Mouse (Mus musculus): ENCODE measurements around the gene Sdcbp2.

Gene Sdcbp2

DNA sequence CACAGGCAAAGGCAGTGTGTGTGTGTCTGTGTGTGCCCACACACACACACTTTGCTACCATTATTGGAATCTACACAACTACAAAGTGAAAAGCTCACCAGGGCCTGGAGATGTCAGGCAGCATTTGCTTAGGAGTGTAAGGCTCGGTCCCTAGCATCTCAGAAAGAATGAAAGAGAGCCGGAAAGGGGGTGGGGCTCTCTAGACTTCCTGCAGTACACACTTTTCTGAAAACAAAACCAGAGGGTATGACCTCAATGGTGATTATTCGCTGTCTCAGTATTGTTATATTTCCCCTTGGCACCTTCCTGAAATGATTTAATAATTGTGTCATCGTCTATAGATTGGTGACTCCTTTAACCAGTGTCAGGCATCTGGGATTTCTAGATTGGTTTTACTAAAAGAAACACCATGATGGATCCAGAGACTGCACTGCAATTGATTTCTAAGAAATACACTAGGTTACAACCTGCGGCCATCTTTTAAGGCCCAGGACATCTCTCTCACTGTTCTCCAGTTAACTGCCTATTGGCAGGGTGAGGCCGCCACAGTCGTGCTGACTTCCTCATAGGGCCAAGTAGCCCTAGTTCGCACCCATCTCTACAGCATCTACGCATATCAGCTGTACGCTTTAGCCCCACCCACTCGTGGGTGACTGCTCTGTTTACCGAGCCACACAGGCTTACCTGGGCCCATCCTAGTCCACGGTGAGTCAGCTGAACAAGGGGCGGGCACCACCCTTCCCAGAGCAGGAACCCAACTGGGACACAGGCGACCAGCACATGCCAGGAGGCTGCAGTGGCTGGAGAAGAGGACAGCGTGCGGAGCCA is at the start of gene Sdcbp2:
TSS of gene Sdcbp2 (plus strand) at position 750 of the 828 bp plus-strand sequence.
- DNase-seq (ENCODE audit: low spot score in 2 of 2), result no peak

DNA sequence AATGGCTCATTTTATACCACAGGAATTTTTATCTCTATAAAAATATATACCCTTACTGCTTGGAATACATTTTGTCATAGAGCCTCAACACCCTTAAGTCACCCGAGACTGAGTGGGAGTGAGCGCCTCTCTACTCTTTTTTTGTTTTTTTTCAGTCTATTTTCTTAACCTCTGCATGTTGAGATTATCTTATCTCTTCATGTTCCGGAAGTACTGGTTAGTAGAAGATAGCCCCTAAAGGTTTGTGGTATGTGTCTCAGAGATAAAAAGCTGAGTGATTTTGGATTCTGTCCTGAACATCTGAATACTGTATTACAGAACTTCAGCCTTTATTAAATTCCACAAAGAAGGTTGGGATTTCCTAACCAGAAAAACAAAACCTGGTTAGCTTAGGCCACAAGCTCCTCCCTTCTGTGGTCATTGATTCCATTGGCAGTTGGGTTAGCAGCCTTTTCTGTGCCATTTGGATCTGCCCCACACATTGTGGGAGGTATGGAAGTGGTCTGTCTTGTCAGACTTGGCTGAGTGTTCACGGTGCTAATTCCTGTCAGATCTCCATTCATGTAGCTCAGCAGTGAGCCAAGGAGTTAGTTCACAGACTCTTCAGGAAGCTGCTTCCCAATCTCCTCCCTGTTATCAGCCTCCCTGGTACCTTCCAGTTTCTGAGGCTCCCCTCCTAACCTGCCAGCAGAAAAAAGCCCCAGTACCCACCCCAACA is 47.9 kb upstream of the Sdcbp2 start:
- DNase-seq (ENCODE audit: low spot score in 2 of 2), result no peak

DNA sequence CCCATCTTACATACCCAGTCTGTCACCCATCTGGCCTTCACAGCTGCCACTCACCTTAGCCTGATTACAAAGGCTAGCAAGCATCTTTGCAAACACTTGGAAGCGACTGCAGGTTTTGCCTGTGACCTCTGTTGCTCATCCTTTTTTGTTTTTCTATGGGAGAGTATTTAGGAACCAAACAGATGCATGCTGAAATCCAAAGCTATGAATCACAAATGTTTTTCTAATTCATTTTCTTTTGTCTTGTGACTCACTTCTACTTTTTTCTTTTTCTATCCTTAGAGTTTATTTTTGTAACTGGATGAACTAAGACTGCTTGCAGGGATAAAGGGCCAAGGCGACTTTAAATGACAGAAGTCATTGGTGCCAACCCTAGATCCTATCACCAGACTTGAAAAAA is 46.9 kb upstream of the Sdcbp2 start:
- DNase-seq (ENCODE audit: low spot score in 2 of 2), result no peak

DNA sequence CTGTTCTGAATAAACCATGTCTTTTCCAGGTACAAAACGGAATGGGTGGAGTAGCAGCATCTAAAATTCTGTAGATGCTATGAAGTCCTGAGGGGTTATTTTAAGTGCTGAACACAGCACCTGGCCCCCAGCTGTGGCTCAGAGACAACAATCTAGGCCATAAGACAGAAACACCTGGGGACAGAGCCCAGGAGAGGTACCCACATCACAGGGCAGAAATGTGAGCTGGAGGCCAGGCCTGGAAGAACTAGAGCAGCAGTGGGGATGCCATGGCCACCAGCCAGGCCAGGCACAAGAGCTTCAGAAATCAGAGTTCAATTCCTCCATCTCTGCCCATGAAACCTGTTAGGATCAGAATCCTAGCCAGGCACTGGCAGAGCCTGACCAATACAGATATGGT is 44.4 kb upstream of the Sdcbp2 start:
- no peak for DNase-seq (ENCODE audit: low spot score in 2 of 2)

DNA sequence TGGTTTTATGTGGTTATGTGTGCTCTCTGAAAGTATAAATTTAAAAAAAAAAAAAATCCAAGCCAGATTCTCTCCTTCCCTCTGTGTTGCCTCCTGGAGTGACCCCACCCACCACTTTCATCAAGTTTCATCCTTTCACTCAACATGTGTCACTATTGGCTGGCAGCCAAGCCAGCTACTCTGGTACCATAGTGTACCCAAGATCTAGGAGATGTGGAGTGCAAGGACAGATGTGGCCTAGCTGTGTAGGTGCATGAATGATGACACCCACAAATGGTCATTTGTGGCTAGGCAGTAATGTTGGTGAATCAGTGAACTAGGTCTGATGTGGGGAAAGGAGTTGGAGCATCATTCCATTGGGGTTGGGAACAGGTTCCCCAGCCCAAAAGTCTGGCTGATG is 43.3 kb upstream of the Sdcbp2 start:
- no peak for DNase-seq (ENCODE audit: low spot score in 2 of 2)

DNA sequence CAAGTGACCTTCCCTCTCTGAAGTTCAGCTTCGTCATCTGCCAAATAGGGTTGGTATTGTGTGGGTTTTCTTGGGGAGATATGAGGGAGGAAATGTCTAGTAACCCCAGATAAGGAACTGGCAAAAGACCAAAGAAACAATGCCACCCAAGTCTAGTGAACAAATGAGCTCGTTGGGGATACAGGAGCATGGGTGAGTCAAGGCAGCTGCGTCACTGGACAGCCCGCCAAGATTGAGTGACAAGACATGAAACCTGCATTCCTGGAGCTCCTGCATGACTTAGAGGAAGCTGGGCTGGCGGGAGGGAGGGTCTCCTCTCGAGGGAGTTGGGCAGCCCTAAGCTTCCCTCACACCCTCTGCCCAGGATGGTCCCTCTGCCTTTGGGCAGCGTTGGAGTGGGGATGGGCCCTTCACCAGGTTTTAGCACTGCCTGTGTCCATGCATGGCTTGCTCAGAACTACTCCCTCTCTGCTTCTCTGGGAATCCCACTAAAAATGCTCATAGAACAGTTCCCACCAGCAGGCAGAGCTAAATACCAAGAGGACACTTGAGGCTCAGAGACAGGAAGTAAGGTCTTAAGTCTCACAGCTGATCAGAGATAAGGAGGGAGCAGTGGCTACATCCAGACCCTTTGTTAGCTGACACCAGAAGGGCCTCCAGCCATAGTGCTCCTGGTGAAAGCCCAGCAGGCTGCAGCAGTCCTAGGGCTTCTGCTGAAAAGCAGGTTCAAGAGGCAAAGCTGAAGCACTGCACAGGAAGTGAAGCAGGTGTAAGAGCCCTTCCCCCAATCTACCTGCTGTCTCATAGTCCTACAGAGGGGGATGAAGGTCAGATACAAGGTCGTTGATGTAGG is 41.8 kb upstream of the Sdcbp2 start:
- DNase-seq (ENCODE audit: low spot score in 2 of 2), result no peak

DNA sequence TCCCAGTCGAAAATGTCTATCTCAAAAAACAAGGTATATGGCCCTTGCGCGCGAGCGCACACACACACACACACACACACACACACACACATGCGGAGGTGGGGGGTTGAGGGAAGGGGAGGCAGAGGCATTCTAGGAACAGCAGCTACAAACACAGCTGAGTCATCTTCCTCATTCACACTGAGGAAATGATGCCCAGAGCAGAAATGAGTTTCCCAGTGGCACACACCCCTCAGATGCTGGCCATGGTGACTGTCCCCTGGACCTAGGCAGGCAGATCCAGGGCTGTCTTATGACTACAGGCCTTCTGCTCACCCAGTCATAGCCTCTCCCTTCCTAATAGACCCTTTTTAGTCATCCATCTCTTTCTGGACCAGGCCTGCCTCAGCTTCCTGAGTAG is 38.8 kb upstream of the Sdcbp2 start:
- DNase-seq (ENCODE audit: low spot score in 2 of 2), result no peak

DNA sequence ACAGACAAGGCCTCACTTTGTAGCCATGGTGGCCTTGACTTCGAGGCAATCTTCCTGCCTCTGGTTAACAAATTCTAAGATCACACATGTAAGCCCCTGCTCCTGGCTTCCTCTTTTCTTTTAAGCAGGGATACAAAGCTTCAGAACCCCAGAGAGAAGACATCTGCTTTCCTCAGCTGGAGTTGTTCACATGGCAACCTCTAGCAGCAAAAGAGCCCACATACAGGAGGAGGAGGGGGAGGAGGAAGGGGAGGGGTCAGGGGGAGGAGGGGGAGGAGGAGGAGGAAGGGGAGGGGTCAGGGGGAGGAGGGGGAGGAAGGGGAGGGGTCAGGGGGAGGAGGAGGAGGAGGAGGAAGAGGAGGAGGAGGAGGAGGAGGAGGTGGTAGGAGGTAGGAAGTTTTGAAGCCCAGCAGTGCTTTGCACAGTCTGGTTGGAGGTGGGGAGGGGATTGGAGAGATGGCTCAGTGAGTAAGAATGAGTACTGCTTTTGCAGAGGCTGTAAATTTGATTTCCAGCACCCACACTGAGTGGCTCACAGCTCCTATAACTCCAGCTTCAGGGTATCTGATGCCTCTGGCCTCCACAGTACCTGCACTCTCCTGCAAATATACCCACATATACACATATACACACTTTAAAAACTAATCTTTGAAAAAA is 36.3 kb upstream of the Sdcbp2 start:
- no peak for DNase-seq (ENCODE audit: low spot score in 2 of 2)

DNA sequence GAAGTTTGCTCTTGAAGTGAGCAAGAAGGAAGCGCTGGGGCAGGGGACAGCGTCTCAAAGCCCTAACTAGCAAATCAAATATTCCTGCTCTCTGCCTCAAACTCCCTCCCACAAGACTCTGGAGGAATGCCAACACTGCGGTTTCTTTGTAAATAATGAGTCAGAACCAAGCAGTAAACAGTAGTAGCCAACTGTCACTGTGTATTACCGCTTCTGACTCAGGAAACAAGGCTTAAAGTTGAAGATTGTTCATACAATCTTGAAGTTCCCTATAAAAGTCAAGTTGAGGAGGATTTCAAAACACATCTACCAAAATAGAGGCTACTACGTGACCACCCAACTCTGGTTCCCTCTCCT is 35.8 kb upstream of the Sdcbp2 start:
- DNase-seq (ENCODE audit: low spot score in 2 of 2), result no peak

DNA sequence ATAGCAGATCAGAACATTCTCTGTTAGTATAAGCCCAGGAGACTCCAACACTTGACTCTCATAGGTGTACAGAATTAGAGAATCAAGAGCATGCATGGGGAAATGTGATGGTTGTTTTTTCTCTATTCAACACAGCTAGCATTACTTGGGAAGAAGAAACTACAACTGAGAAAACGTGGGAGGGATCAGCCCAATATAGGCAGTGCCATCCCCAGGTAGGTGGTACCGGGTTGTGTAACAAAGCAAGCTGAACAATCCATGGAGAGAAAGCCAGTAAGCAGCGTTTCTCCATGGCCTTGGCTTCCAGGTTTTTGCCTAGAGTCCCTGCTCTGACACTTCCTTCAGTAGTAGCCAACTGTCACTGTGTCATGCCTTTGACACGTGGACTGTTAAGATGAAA is 33.8 kb upstream of the Sdcbp2 start:
- DNase-seq (ENCODE audit: low spot score in 2 of 2), result no peak

DNA sequence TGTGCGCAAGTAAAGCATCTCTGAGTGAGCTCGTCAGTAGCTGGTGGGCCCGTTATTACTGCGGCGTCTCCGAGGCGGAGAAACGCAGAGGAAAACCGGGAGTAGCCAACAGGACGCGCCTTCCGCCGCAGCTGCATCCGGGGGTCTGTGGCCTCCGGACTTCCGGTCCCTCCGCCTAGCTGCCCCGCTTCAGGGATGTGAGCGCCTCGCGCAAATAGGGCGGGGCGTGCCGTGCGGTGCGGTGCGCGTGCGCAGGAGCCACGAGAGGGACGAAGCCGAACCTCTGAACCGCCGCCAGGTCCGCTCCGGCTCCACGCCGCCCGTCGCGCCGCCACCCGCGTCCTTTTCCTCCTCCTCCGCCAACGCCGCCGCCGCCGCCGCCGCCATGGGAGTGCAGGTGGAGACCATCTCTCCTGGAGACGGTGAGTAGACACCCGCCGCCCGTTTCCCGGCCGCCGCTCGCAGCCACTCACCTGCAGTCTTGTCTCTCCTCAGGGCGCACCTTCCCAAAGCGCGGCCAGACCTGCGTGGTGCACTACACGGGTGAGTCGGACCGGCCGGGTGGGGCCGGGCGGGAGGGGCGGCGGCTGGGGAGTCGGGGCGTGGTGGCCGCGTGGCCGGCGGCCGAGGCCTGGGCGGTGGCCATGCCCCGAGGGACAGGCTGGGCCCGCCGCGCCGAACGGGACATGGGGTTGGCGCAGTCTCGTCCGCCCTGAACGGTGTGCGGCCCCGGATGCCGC is 29.9 kb upstream of the Sdcbp2 start, which contains the start of gene Fkbp1a:
TSS of gene Fkbp1a (plus strand) at position 161 of the 740 bp plus-strand sequence.
- DNase-seq (ENCODE audit: low spot score in 2 of 2), result peak; percentile 91 to 97

DNA sequence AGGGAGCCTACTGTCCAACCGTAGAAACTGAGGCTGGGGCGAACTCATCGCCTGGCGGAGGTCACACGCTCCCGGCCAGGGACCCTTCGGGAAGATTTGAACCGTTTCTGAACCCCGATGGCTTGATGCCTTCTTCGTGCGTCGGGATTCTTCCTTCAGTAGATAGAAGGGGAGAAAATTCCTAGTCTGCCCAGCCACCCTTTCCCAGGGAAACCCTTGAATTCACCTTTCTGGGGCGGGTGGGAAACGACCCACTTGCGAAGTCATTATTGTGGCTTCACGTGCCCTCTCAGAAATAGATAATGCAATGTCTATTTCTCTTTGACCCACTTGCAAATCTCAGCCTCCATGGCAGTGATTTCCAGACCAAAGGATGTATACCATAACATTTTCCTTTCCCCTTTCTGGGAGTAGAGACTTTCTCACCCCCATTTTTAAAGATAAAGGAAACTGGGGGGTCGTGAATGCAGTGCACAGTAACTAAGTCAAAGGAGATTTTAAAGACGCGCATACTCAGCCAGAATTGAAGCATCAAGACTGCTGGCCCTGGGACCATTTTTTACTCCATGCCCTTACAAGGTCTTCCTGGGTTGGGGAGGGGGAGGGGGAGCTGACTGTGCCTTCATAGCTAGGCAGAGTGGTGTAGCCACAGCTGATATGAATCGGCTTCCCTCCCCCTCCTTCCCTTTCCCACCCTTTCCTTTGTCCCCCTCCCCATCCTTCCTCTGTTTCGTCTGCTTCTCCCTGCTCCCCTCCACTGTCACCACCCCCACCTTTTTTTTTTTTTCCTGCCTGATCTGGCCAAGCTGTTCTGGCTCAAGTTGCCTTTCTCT is 29.1 kb upstream of the Sdcbp2 start:
- peak in 1 of 2 experiments; percentile 44 for DNase-seq (ENCODE audit: low spot score in 2 of 2)

DNA sequence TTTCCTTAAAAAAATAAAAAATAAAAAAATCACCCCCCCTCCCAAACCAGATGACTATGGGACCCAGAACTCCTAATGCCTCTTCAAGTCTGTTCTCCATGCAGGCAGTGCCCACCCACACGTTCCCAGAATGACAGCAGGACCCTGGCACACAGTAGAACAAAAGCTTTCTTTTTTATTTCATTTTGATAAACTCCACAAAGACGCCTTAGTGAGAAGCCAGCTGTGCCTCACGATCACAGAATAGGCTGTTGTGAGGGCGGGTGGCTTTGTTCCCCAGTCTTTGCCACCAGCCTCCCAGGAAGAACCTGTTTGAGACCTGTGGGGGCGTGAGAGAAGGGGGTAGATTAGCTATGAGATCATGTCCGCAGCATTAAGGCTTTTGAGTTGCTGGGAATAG is 27.7 kb upstream of the Sdcbp2 start:
- DNase-seq (ENCODE audit: low spot score in 2 of 2), result no peak

DNA sequence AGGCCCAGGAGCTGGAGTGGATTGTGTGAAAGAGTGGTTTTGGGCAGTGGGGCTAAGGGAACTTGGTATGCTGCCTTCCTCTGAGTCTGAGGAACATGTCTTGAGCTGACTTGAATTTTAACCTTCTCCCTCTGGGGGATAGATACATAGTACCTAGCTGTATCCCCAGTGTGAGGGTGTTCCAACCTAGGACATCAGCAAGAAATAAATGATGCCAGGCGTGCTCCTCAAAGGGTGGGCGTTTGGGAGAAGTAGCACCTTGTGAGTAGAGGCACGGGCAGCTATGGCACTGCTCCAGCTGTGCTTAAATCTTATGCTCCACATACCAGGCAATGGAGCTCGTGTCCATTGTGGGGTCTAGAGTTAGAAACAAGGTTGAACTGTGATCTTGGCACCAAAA is 25.9 kb upstream of the Sdcbp2 start:
- DNase-seq (ENCODE audit: low spot score in 2 of 2), result no peak

DNA sequence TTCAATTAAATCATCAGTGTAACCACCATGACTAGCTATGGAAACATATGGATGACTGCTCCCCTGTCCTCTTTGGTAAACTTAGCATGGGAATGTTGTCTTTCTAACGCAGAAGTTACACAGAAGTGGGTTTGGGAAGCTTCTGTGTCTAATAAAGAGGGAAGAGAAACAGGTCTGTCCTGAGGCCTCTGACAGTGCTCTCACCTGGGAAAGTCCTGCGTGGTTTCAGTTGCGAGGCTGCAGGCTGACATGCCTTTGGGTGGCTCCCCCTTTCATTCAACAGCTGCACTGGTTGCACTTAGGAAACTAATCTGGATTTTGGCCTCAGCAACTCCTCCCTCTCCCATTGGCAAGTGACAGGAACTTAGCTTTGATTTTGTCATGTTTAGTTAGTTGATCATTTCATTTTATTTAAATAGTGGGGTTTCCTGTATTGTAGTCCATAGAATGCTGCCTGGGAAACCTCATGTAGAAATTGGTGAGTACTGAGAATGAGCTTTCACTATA is 22.8 kb upstream of the Sdcbp2 start:
- DNase-seq (ENCODE audit: low spot score in 2 of 2), result no peak

DNA sequence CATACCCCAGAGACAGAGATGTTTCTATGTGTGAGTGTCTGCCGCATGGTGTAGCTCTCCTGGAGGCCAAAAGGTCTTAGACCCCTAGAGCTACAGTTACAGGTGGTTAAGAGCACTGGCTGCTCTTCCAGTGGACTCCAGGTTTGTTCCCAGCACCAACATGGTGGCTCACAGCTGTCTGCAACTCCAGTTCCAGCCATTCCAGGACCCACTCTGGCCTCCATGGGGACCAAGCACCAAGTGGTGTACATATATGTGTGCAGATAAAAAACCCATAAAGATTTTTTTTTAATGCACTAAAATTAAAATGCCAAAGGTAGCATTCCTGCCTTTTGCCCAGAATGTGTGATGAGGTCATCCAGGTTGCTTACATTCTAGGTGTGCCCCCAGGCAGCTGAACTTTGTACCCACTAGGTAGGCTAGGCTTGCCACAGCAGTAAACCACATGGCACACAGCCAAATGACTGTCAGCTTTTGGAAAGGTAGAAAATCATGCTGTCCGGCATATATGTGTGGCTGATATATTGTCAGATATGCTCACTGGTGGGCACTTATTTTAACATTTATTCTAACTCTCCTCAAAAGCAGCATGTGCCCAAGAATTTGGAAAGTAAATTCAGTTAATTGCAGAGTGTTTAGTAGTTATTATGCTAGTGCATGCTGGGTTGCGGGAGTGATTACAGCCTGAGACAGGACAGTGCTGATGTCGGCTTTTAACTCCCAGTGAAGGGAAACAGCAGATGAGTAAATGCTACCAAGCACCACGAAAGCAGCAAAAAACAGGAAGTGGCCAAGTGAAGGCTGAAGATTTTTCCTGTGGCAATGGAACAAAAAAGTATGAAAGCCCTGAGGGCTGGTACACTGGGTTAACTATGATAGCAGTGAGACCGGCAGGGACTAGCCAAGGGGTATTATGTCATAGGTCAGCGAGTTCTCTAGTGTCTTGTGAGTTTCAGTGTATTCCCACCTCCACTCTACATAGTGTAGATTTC is 9.2 kb upstream of the Sdcbp2 start:
- no peak for DNase-seq (ENCODE audit: low spot score in 2 of 2)

DNA sequence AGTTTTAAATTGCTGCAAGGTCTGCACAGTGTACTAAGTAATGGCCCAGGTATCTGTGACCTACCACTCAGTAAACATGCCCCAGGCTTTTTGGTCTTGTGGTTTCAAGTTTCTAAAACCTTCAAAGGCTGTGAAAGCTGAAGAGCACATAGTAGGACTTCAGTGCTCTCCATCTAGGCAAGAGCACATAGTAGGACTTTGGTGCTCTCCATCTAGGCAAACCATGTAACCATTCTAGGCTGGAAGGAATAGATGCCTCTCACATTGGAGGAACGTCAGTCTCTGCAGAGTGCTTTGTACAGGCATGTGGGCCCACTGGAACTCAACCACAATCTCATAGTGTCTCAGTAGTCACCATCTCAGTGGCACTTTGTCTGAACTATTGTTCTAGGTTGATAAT is 8.4 kb upstream of the Sdcbp2 start:
- DNase-seq (ENCODE audit: low spot score in 2 of 2), result no peak

DNA sequence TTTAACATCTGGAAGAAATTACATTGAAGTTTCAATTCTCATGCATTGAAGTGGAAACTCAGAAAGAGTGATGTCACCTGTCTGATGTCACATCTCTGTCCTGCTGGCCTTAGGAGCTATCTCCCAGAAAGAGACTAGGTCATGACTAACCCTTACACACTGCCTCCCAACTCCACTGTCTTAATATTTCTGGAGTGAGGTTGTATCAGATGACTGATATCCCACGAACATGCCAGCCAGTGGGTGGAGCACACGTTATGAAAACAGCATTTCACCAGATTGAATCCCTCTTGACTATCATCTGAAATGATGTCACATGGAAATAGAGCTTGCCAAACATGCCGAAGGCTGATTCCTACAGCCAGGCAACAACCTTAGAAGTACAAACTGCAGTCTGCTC is 7.4 kb upstream of the Sdcbp2 start:
- DNase-seq (ENCODE audit: low spot score in 2 of 2), result no peak

DNA sequence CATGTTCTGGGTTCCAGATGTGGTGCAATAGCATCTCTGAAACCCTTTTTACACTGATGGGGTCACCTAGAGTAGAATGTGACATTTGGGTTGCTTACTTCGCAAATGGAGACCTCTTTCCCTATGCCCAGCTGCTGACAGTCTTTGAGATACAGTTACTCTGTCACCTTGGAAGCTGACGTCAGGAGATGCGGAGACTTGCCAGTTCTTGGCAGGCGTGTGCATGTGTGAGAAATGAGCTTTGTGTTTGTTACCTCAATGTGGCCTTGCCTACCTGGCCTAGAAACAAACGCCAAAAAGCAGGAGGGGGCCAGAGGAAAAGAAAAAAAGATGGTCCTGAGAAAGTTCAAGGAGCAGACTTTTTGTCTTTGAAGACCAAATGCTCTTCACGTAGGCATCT is 5.6 kb upstream of the Sdcbp2 start:
- DNase-seq (ENCODE audit: low spot score in 2 of 2), result no peak
